Mouse (Mus musculus): ENCODE data around the gene Ebi3.

DNA sequence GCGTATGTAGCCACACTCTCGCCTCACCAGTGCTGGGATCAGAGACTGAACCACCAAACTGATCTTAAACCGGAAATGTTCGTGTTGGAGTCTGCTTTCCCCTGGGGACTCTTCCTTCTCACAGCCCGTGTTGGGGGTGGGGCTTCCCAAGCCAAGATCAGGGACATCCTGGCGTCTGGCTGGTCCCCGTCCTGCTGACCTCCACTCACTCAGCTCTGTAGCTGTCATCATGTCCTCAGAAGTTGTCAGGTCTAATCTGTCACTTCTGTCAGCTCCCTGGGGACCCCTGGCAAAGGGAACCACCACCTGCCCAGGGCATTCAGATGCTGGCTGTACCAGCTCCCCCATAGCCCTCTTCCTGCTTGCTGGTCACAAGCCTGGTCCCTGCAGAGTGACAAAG, 15.8 kb downstream of the Ebi3 start:
- no peak for TF ChIP-seq POLR2A (IDR thresholded peaks at IDR 0.05; ENCODE audit: control insufficient read depth, extremely low read depth, insufficient read depth, low read length, poor library complexity)
- no peak for TF ChIP-seq CTCF (IDR thresholded peaks at IDR 0.05; ENCODE audit: borderline replicate concordance, control insufficient read depth, extremely low read depth, insufficient read depth, low read length, poor library complexity)

Measured in thymus, adult 2 months (tissue).